Mouse (Mus musculus) E14TG2a.4 (cell line): ENCODE measurements around the gene Trpv6.

Experiments
- CTCF ChIP-seq: conservative IDR thresholded peaks from 2 replicates; pipeline ENCODE4 v1.5.1; 2014; ENCODE audit warnings: low read length
- POU5F1 ChIP-seq: IDR thresholded peaks from 2 replicates; pipeline ENCODE4 v1.6.1; 2014; ENCODE audit warnings: low read length, borderline replicate concordance

- TF ChIP-seq CTCF, result no peak
- TF ChIP-seq POU5F1, result no peak
Observed at GRCm38 (mm10) chr6:41642765-41643164, 6.6 kb upstream of the Trpv6 start.
